ENCODE assay signal across 26 mouse cellular contexts in the genomic region with DNA sequence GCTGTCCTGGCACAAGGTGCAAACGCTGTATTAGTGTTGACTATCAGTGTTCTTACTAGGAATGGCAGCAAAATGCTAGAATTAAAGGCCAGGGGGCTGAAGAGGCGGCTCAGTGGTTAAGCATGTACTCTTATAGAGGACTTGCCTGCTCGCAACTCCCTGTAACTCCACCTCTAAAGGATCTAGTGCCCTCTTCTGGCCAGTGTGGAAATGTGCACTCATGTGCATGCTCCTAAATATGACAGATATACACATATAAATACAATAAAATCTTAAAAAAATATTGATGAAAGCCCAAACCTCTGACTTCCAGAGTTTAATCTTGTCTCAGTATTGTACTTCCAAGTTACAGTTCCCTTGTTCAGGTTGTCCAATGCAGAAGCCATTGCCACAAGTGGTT. TPM values are rescaled to one million over a fixed set of nuclear protein-coding genes. Genes with fewer than 3 reads are reported as not detected.
A peak's percentile ranks its signal among the peaks of the same experiment; 100 is the strongest.
DNase-seq lines count a peak whose midpoint lies in the region; ATAC-seq and TF ChIP-seq lines count a peak whose summit lies in the region.
"Had no signal": no experiment of that assay in that cellular context is flagged by ENCODE, and none has a peak within 500 bp of the region (broad histone marks: within the 10 kb centered on the region; RNA-seq: fewer than 3 reads in every experiment).

No protein-coding gene starts in this region.

- no peak overlapping the region for H3K27ac ChIP-seq in gastrocnemius, adult 2 months
- no peak overlapping the region for H3K27ac ChIP-seq in liver, postnatal 0 days (ENCODE audit: low read depth)
- no peak overlapping the region for H3K27ac ChIP-seq in liver, embryonic 11.5 days (ENCODE audit: low read depth, low read length)
- H3K27ac ChIP-seq: embryonic facial prominence, embryonic 10.5 days; forebrain, embryonic 12.5 days; heart, embryonic 15.5 days; limb, embryonic 13.5 days had no signal

- intact Hi-C loops in gastrocnemius, adult 2 months (cut with DNase I), result no loop called here
- intact Hi-C loops in left cerebral cortex, postnatal 4 days (cut with DNase I), result no loop called here

- no peak overlapping the region for H3K4me3 ChIP-seq in gastrocnemius, adult 2 months
- H3K4me3 ChIP-seq in liver, postnatal 0 days (ENCODE audit: low read depth, low read length), result no peak overlapping the region
- H3K4me3 ChIP-seq in liver, embryonic 11.5 days (ENCODE audit: low read depth, low read length), result no peak overlapping the region
- H3K4me3 ChIP-seq: embryonic facial prominence, embryonic 10.5 days; forebrain, embryonic 12.5 days; heart, embryonic 15.5 days; limb, embryonic 13.5 days had no signal

- no peak for DNase-seq in gastrocnemius, adult 2 months
- no peak for DNase-seq in gastrocnemius, postnatal 10 days
- DNase-seq in liver, postnatal 0 days, result no peak
- DNase-seq in liver, embryonic 11.5 days (ENCODE audit: low spot score), result no peak
- DNase-seq in ES-CJ7 (ENCODE audit: low read depth, low spot score), result peak; percentile 46
- no peak for DNase-seq in left cerebral cortex, postnatal 4 days
- DNase-seq: adrenal gland, adult 8-10 months; cerebellum, adult 9-10 months; heart, adult 18-20 months; kidney, adult 9 months; kidney, postnatal 36 days; lung, embryonic 14.5 days; lung, postnatal 4 days; thymus, postnatal 36 days had no signal

- TF ChIP-seq CTCF in gastrocnemius, adult 2 months (IDR thresholded peaks at IDR 0.05), result peak; percentile 23
- TF ChIP-seq CTCF in liver, postnatal 0 days (IDR thresholded peaks at IDR 0.05; ENCODE audit: low read depth), result peak; percentile 32

- ATAC-seq in liver, postnatal 0 days, result no peak
- no peak for ATAC-seq in liver, embryonic 11.5 days (replicated peaks; ENCODE audit: low FRiP score)
- ATAC-seq in megakaryocyte progenitor cell, adult 5-6 weeks (replicated peaks; ENCODE audit: poor library complexity), result peak; percentile 60; the same call in 1 of the 2 replicates
- no peak for ATAC-seq in granulocyte monocyte progenitor cell, adult 5-6 weeks (replicated peaks; ENCODE audit: poor library complexity, severe bottlenecking)
- ATAC-seq: hindbrain, embryonic 16.5 days had no signal

- no peak overlapping the region for H3K9ac ChIP-seq in liver, postnatal 0 days (replicated peaks)
- H3K9ac ChIP-seq in liver, embryonic 11.5 days (ENCODE audit: low read depth, low read length), result no peak overlapping the region
- H3K9ac ChIP-seq: forebrain, embryonic 12.5 days; heart, embryonic 15.5 days; limb, embryonic 13.5 days; lung, embryonic 14.5 days had no signal

- no peaks in the 10 kb centered on the region for H3K27me3 ChIP-seq in liver, postnatal 0 days (ENCODE audit: insufficient read depth, low read length)
- no peaks in the 10 kb centered on the region for H3K27me3 ChIP-seq in liver, embryonic 11.5 days (replicated peaks; ENCODE audit: control insufficient read depth, insufficient read depth, low read length)
- H3K27me3 ChIP-seq: forebrain, embryonic 12.5 days; heart, embryonic 15.5 days; limb, embryonic 13.5 days had no signal

- H3K36me3 ChIP-seq in liver, postnatal 0 days (replicated peaks; ENCODE audit: insufficient read depth, low read length), result no peaks in the 10 kb centered on the region
- no peaks in the 10 kb centered on the region for H3K36me3 ChIP-seq in liver, embryonic 11.5 days (ENCODE audit: control insufficient read depth, insufficient read depth, low read length)
- H3K36me3 ChIP-seq: embryonic facial prominence, embryonic 10.5 days; forebrain, embryonic 12.5 days; heart, embryonic 15.5 days; limb, embryonic 13.5 days had no signal

- TF ChIP-seq EP300 in liver, postnatal 0 days (IDR thresholded peaks at IDR 0.05; ENCODE audit: low read depth), result no peak

- no peaks in the 10 kb centered on the region for H3K9me3 ChIP-seq in liver, postnatal 0 days (ENCODE audit: low read length)
- no peaks in the 10 kb centered on the region for H3K9me3 ChIP-seq in liver, embryonic 11.5 days (ENCODE audit: control insufficient read depth, low read length)
- H3K9me3 ChIP-seq: embryonic facial prominence, embryonic 10.5 days; forebrain, embryonic 12.5 days; heart, embryonic 15.5 days; limb, embryonic 13.5 days had no signal

- WGBS in liver, postnatal 0 days (ENCODE audit: insufficient replicate concordance), result 79% methylated on average over 3 of the region's 3 CpGs
- 76% methylated on average over 3 of the region's 3 CpGs for WGBS in liver, embryonic 11.5 days

- no peak overlapping the region for H3K4me2 ChIP-seq in liver, postnatal 0 days (ENCODE audit: low read depth, low read length)
- no peak overlapping the region for H3K4me2 ChIP-seq in liver, embryonic 11.5 days
- H3K4me2 ChIP-seq: forebrain, embryonic 12.5 days; heart, embryonic 15.5 days; limb, embryonic 13.5 days; lung, embryonic 14.5 days; midbrain, embryonic 11.5 days had no signal

- no peaks in the 10 kb centered on the region for H3K4me1 ChIP-seq in liver, postnatal 0 days (ENCODE audit: insufficient read depth)
- no peaks in the 10 kb centered on the region for H3K4me1 ChIP-seq in liver, embryonic 11.5 days (replicated peaks; ENCODE audit: control insufficient read depth, insufficient read depth, low read length)
- H3K4me1 ChIP-seq: embryonic facial prominence, embryonic 10.5 days; forebrain, embryonic 12.5 days; heart, embryonic 15.5 days; limb, embryonic 13.5 days had no signal

RNA-seq across cellular contexts. Expression of a gene that starts 51.1 kb away (rescaled TPM):
- under 1 TPM; 0.13 to 0.14 TPM for total RNA-seq in gastrocnemius, adult 2 months (2021)
- total RNA-seq in gastrocnemius, postnatal 10 days (2021), result not detected
- polyA plus RNA-seq in liver, postnatal 0 days (2015; fragmentation: Nextera tagmentation; extraction: Ambion mirVana), result not detected in 2 replicates
- polyA plus RNA-seq in liver, embryonic 11.5 days (2014; fragmentation: Nextera tagmentation; extraction: Ambion mirVana), result not detected in 2 replicates
- total RNA-seq in megakaryocyte progenitor cell, adult 5-6 weeks (2015), result not detected in 2 replicates
- not detected in 2 replicates for total RNA-seq in megakaryocyte progenitor cell, adult 5-6 weeks (2017)
- under 1 TPM; 0.34 to 0.52 TPM for total RNA-seq in left cerebral cortex, postnatal 4 days (2021)
- total RNA-seq in granulocyte monocyte progenitor cell, adult 5-6 weeks (2014; fragmentation: Nextera tagmentation), result not detected in 2 replicates
- not detected in 2 replicates for total RNA-seq in granulocyte monocyte progenitor cell, adult 5-6 weeks (2017)
- total RNA-seq: common myeloid progenitor, adult 5-6 weeks; hematopoietic stem cell, adult 5-6 weeks; monocyte, adult 5-6 weeks had no signal
- polyA plus RNA-seq: embryonic facial prominence, embryonic 10.5 days; limb, embryonic 13.5 days; lung, embryonic 14.5 days; midbrain, embryonic 11.5 days; neural tube, embryonic 11.5 days had no signal

RNA-seq across cellular contexts. Expression of a gene that starts 58.2 kb away (rescaled TPM):
- 10 to 100 TPM in 1 of 2 experiments, 1 to 10 TPM in 1; 9.7 to 11.4 TPM for total RNA-seq in gastrocnemius, adult 2 months (2021)
- total RNA-seq in gastrocnemius, postnatal 10 days (2021), result 1 to 10 TPM; 8.0 to 8.4 TPM
- polyA plus RNA-seq in liver, postnatal 0 days (2015; fragmentation: Nextera tagmentation; extraction: Ambion mirVana), result 3.7 and 4.2 TPM in 2 replicates
- polyA plus RNA-seq in liver, embryonic 11.5 days (2014; fragmentation: Nextera tagmentation; extraction: Ambion mirVana), result 5.7 and 7.7 TPM in 2 replicates
- 8.7 and 12.8 TPM in 2 replicates for total RNA-seq in megakaryocyte progenitor cell, adult 5-6 weeks (2015)
- total RNA-seq in megakaryocyte progenitor cell, adult 5-6 weeks (2017), result 6.1 and 6.3 TPM in 2 replicates
- total RNA-seq in left cerebral cortex, postnatal 4 days (2021), result 1 to 10 TPM; 7.0 to 9.1 TPM
- 4.7 and 14.4 TPM in 2 replicates for total RNA-seq in granulocyte monocyte progenitor cell, adult 5-6 weeks (2014; fragmentation: Nextera tagmentation)
- 7.7 and 7.8 TPM in 2 replicates for total RNA-seq in granulocyte monocyte progenitor cell, adult 5-6 weeks (2017)
